Comparison of ENCODE assay signal across 9 mouse cellular contexts in the genomic region with DNA sequence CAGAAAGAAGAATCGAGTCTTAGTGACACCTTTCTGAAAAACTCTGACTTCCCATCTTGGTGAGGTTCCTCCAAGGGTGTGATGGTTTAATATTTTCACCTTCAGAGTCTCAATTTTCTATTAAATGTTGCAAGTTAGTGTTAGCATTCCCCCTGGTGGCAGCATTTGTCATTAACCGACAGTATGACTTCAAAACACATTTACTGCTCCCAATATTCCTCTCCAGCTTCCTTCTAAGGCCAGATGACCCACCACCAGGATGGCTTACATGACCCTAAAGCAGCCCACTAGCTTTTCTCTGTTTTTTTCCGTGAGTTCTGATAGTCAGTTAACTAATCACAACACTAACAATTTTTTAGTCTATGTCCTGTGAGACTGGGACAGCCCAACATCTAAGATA. TPM values are rescaled to one million over a fixed set of nuclear protein-coding genes. Genes with fewer than 3 reads are reported as not detected.
DNase-seq lines count a peak whose midpoint lies in the region; TF ChIP-seq lines count a peak whose summit lies in the region.
"Had no signal": no experiment of that assay in that cellular context is flagged by ENCODE, and none has a peak within 500 bp of the region (broad histone marks: within the 10 kb centered on the region; RNA-seq: fewer than 3 reads in every experiment).

No protein-coding gene starts in this region.

- no peaks in the 10 kb centered on the region for H3K4me1 ChIP-seq in MEL (ENCODE audit: control insufficient read depth in 1 of 2, insufficient read depth in 2 of 2, low read length in 2 of 2)

- H3K27me3 ChIP-seq in MEL (ENCODE audit: control insufficient read depth in 1 of 2, insufficient read depth in 2 of 2, low read length in 2 of 2): peaks cover 3 to 7% of the 10 kb centered on the region in 2 experiments

- peak; percentile 53 for DNase-seq in kidney, adult 18-20 months
- no peak for DNase-seq in kidney, adult 11 months
- peak; percentile 45 for DNase-seq in MEL (ENCODE audit: low read depth, low spot score)
- DNase-seq in cerebellum, adult 9-10 months: peak; percentile 12
- peak; percentile 61 for DNase-seq in heart, postnatal 4 days
- DNase-seq in left cerebral cortex, postnatal 10 days (ENCODE audit: extremely low spot score in 1 of 2, low spot score in 2 of 2): peak; percentile 33 to 48
- DNase-seq in right cerebral cortex, postnatal 10 days (ENCODE audit: low spot score in 2 of 2): peak; percentile 38 to 70
- DNase-seq in T-cell, adult 2 months (ENCODE audit: low spot score): no peak

- TF ChIP-seq CTCF in MEL (IDR thresholded peaks at IDR 0.05 in 2 of 3, conservative IDR thresholded peaks at IDR 0.05 in 1 of 3; ENCODE audit: control insufficient read depth in 1 of 3, insufficient read depth in 1 of 3, low read depth in 2 of 3, low read length in 3 of 3, poor library complexity in 1 of 3, severe bottlenecking in 1 of 3): peak in 2 of 3 experiments; percentile 31 to 70; a peak in 4 of 6 replicates

- no peaks in the 10 kb centered on the region for H3K36me3 ChIP-seq in MEL (ENCODE audit: control insufficient read depth in 1 of 2, insufficient read depth in 2 of 2, low read length in 2 of 2)

- no peak overlapping the region for H3K27ac ChIP-seq in MEL (ENCODE audit: control insufficient read depth, low read depth, low read length)

- no peak overlapping the region for H3K9ac ChIP-seq in MEL (ENCODE audit: control insufficient read depth, low read depth, low read length, poor library complexity, severe bottlenecking)

- no peak overlapping the region for H3K4me3 ChIP-seq in MEL (ENCODE audit: control insufficient read depth in 1 of 2, insufficient read depth in 1 of 2, low read depth in 2 of 2, low read length in 2 of 2)

- no peak for TF ChIP-seq POLR2A in MEL (IDR thresholded peaks at IDR 0.05; ENCODE audit: control insufficient read depth in 1 of 2, insufficient read depth in 1 of 2, low read depth in 1 of 2, low read length in 2 of 2, poor library complexity in 1 of 2)

- no peaks in the 10 kb centered on the region for H3K79me2 ChIP-seq in MEL (ENCODE audit: control insufficient read depth, insufficient read depth, low read length, poor library complexity)

- no peaks in the 10 kb centered on the region for H3K9me3 ChIP-seq in MEL (replicated peaks; ENCODE audit: insufficient read depth, low read length)

- no peak for TF ChIP-seq EP300 in MEL (IDR thresholded peaks at IDR 0.05; ENCODE audit: low read depth in 1 of 2, low read length in 2 of 2)

- peak; percentile 75 for TF ChIP-seq RAD21 in MEL (IDR thresholded peaks at IDR 0.05; ENCODE audit: low read depth, low read length)

- intact Hi-C loops in left cerebral cortex, postnatal 10 days (cut with DNase I): loop anchor here (5.0 to 10.0 kb wide), 2 partner anchors 183 to 211 kb away; a partner anchor contains a TSS

TF ChIP-seq in MEL, 35 proteins besides CTCF, POLR2A, EP300 and RAD21:
- TF ChIP-seq SMC3 (IDR thresholded peaks at IDR 0.05; ENCODE audit: low read depth, low read length): peak; percentile 80
- no peak for TF ChIP-seq NELFE (IDR thresholded peaks at IDR 0.05; ENCODE audit: low read depth, low read length)
- TF ChIP-seq HCFC1 (IDR thresholded peaks at IDR 0.05; ENCODE audit: low read depth, low read length): no peak
- TF ChIP-seq MAX (IDR thresholded peaks at IDR 0.05; ENCODE audit: low read length): no peak
- no peak for TF ChIP-seq NRF1 (IDR thresholded peaks at IDR 0.05; ENCODE audit: insufficient read depth, low read depth, low read length, poor library complexity, severe bottlenecking)
- no peak for TF ChIP-seq GABPA (IDR thresholded peaks at IDR 0.05; ENCODE audit: low read depth, low read length)
- TF ChIP-seq TCF12 (IDR thresholded peaks at IDR 0.05; ENCODE audit: low read depth, low read length): no peak
- TF ChIP-seq ZC3H11A (IDR thresholded peaks at IDR 0.05; ENCODE audit: low read depth, low read length): peak; percentile 49
- no peak for TF ChIP-seq MAFK (IDR thresholded peaks at IDR 0.05; ENCODE audit: borderline replicate concordance, low read depth, low read length)

RNA-seq across cellular contexts. Expression of a gene that starts 9.9 kb away (rescaled TPM):
- total RNA-seq in MEL (2012; rRNA removed): not detected in 2 replicates
- not detected for polyA plus RNA-seq in MEL (2012; ENCODE audit: insufficient read depth in 1 of 2, insufficient read length in 2 of 2, low read depth in 1 of 2, low replicate concordance in 2 of 2, missing spikeins in 1 of 2)
- total RNA-seq in heart, postnatal 4 days (2021): not detected
- not detected for total RNA-seq in left cerebral cortex, postnatal 10 days (2021)
- total RNA-seq: layer of hippocampus, adult 8-10 months had no signal

RNA-seq across cellular contexts. Expression of a gene that starts 37.6 kb away (rescaled TPM):
- 127 and 128 TPM in 2 replicates for total RNA-seq in MEL (2012; rRNA removed)
- 100 to 1,000 TPM; 187 to 351 TPM for polyA plus RNA-seq in MEL (2012; ENCODE audit: insufficient read depth in 1 of 2, insufficient read length in 2 of 2, low read depth in 1 of 2, low replicate concordance in 2 of 2, missing spikeins in 1 of 2)
- 100 to 1,000 TPM; 108 to 113 TPM for total RNA-seq in heart, postnatal 4 days (2021)
- total RNA-seq in left cerebral cortex, postnatal 10 days (2021): 10 to 100 TPM; 82.8 to 83.2 TPM

Comparison
In these comparisons a context has a peak if more than half of its experiments do, and no peak if none do; other contexts are left out.
1. DNase-seq: peak in kidney, adult 18-20 months (single experiment), MEL (single experiment), cerebellum, adult 9-10 months (single experiment), heart, postnatal 4 days (single experiment), left cerebral cortex, postnatal 10 days (2 of 2) and right cerebral cortex, postnatal 10 days (2 of 2); none in kidney, adult 11 months (single experiment) and T-cell, adult 2 months (single experiment).